Mouse (Mus musculus) cerebellum, postnatal 25 days (tissue): ENCODE measurements around the gene Kcnq2.
A peak's percentile ranks its signal among the peaks of the same experiment; 100 is the strongest.

Source experiments
- DNase-seq, 2 experiments: peaks; one replicate each; pipeline ENCODE4 v3.0.0; 2021; ENCODE audit warnings: mixed read lengths in 2 of 2

Gene Kcnq2

DNA sequence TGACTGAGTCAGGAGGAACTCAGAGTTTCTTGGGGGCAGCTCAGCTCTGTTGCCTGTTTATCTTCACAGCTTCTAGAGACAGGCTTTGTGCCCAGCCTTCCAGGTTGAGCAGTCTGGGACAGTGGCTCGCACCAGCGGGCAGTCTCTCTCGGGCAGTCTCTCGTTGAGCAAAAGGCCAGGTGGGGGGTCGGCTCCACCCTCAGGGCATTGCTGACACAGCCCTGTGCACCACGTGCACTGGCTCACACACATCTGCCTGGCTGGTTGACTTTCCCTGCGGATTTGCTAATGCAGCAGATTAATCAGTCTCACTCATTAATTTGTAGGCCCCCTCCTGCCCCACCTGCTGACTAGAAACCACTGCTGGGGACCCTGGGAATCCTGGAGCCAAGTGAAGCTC lies 93.2 kb downstream of the Kcnq2 start:
- DNase-seq: no peak

DNA sequence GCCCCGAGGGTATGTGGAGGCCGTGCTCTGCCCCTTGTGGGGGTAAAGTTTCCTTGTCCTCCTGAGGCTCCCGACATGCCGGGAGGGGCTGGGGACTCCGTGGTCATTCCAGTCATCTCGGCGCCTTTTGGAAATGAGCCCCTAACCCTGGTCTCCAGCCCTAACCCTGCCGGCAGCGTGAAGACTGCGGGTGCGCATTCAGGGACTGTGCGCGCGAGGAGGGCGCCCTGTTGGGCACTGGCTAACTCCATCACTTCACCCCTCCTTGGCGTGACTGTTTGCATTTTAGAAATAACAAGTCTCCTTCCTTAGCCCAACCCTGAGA lies 95.8 kb downstream of the Kcnq2 start:
- no peak for DNase-seq

DNA sequence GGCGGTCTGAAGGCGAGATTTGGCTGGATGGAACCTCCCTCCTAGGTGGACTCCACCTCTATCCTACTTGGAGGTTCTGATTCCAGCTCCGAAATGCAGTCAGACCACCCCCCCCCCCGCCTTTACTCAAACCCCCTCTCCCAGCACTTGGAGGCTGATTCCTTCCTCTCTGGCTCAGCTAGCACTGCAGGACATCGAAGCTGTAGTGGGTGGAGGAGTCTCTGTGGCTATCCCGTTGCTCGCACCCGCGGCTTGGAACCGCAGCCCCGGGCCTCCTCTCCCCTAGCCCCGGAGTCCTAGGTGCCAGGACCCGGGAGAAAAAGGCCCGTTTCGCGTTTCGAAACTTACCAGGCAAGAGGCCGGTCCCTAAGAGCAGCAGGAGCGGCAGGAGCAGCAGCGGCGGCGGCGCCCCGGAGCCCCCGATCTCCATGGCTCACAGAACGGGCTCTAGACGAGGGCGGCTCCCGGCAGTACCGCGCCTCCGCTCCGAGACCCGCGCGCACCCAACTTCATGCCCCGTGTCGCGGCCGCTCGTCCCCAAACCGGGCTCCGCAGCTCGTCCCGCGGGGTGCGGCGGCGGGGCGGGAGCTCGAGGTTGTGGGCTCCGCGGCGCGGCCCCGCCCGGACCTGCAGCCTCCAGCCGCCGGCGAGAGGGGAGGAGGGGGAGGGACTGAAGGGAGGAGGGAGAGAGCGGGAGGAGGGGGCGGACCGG lies 96.3 kb downstream of the Kcnq2 start:
- DNase-seq: peak; percentile 43 to 55

DNA sequence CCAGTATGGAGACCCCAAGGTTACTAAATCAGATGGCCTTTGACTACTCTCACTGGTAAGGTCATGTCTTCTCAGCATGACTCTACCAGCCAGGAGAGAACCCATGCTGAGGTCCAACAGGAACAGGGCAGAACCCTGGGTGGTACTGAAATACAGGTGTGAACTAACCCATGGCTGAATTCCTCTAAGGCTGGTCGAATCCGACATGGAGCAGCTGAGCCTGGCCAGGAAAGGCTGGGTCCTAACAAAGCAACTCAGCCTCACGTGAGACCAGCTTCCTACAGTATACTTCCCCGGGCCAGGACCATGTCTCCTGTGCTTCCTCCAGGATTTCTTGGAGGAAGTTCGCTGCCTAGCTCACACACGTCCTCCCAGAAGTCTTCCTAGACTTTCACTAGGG lies 98.5 kb downstream of the Kcnq2 start:
- DNase-seq: no peak

DNA sequence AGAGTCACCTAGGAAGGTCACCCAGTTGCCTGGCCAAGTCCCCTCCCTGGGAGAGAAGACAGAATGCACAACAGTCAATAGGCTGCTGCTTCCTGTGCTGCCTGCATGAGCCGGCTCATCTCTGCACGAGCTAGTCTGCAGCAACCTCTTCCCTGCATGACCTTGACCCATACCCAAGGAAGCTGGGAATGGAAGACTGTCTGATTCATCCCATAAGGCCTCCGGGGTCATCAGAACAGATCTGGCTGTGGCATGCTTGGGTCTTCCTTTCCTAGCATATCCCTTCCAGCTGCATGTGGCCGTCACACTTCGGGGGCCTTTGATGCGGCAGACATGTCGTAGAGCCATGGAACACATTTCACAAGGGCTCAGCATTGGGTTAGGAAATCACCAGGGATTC lies 99.9 kb downstream of the Kcnq2 start:
- DNase-seq: no peak

DNA sequence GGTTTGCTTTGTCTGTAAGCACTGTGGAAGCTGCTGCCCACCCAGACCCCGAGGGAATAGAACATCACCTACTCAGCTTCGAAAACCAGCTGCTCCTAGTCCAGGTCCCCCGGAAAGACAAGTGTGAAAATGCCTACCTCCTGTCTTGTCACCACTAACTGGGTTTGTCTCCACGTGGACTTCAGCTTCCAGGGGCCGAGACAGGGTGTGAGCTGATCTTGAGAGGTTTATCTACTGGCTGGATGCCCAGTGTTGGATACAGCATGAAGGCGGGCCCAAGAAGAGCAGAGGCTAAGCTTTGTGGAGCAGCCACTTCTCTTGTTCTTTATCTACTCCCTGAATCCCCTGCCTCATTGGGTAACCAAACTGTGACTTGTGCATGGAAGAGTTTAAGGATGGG lies 101.8 kb downstream of the Kcnq2 start:
- DNase-seq: peak in 1 of 2 experiments; percentile 16

DNA sequence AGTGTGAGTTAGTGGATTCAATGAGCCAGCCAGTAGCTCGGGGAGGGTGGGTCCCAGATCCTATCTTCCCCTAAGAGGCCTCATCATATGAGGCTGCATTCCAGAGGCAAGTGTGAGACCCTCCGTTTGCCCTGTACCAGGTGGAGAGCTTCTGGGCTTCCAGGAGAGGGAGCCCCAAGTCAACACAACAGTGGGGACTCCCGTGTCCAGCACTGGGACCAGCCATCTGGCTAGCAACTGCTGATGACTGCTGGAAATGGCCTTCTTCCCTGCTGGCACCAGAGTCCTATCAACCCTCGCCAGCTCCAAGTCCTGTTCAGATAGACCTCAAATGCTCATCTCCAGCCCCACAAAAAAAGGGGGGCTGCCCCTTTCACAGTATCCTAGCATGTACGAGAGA lies 102.7 kb downstream of the Kcnq2 start:
- DNase-seq: peak; percentile 71 to 80

DNA sequence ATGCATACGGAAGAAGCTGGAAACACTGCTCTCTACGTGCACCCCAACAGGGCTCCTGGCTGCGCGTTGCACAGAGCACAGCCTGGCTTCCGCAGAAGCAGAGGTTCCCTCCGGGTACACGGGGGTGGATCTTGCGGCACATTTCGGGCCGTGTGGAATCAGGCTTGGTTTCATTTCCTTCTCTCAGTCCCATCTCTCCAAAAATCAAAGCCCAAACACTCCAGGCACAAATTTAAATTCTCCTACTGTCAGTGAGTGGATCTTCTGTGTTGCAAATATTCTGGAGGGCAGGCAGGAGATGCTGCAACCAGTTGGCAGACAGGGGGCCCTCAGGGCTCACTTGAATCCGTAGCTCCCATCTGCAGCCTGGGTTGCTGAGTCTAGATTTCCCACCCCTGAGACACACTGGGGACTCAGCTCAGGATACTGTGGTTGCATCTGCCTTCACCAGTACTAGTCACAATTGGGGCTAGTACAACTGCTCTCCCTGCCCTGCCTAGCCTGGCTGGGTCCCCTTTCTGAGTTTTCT lies 103.6 kb downstream of the Kcnq2 start:
- no peak for DNase-seq
